24 mouse cellular contexts compared by ENCODE assay signal in genomic region chr2:168160370-168160930, GRCm38 (mm10). TPM values are rescaled to one million over a fixed set of nuclear protein-coding genes. Genes with fewer than 3 reads are reported as not detected.
DNase-seq lines count a peak whose midpoint lies in the region; ATAC-seq and TF ChIP-seq lines count a peak whose summit lies in the region.
"Had no signal": no experiment of that assay in that cellular context is flagged by ENCODE, and none has a peak within 500 bp of the region (broad histone marks: within the 10 kb centered on the region; RNA-seq: fewer than 3 reads in every experiment).

No protein-coding gene starts in this region.

- ATAC-seq in kidney, postnatal 0 days (replicated peaks; ENCODE audit: low FRiP score, low read depth), result no peak
- ATAC-seq in midbrain, embryonic 11.5 days (ENCODE audit: low FRiP score), result no peak
- ATAC-seq in midbrain, postnatal 0 days (ENCODE audit: low FRiP score), result no peak
- no peak for ATAC-seq in limb, embryonic 12.5 days (ENCODE audit: insufficient number of reproducible peaks, insufficient read depth, low FRiP score, low TSS enrichment, low read depth)
- ATAC-seq in midbrain, embryonic 15.5 days (replicated peaks), result no peak
- ATAC-seq: CD4-positive, CD25-positive, alpha-beta regulatory T cell, adult 4 months; hindbrain, embryonic 16.5 days had no signal

- no peaks in the 10 kb centered on the region for H3K36me3 ChIP-seq in kidney, postnatal 0 days (ENCODE audit: insufficient read depth, low read length)
- H3K36me3 ChIP-seq in midbrain, embryonic 11.5 days (ENCODE audit: control insufficient read depth, insufficient read depth, low read length), result no peaks in the 10 kb centered on the region
- H3K36me3 ChIP-seq in midbrain, postnatal 0 days (ENCODE audit: insufficient read depth, low read length), result no peaks in the 10 kb centered on the region
- H3K36me3 ChIP-seq in limb, embryonic 12.5 days, result no peaks in the 10 kb centered on the region
- no peaks in the 10 kb centered on the region for H3K36me3 ChIP-seq in midbrain, embryonic 15.5 days (replicated peaks)
- H3K36me3 ChIP-seq: embryonic facial prominence, embryonic 10.5 days; embryonic facial prominence, embryonic 15.5 days; forebrain, embryonic 12.5 days; G1E; heart, embryonic 10.5 days; heart, embryonic 15.5 days; midbrain, embryonic 10.5 days; neural tube, embryonic 13.5 days had no signal

- H3K27me3 ChIP-seq in kidney, postnatal 0 days (ENCODE audit: insufficient read depth, low read length), result no peaks in the 10 kb centered on the region
- no peaks in the 10 kb centered on the region; the same call in none of the 2 replicates for H3K27me3 ChIP-seq in midbrain, embryonic 11.5 days (ENCODE audit: control insufficient read depth, insufficient read depth, low read length)
- H3K27me3 ChIP-seq in midbrain, postnatal 0 days (ENCODE audit: insufficient read depth, low read length), result no peaks in the 10 kb centered on the region; the same call in 1 of the 2 replicates
- peaks cover 5% of the 10 kb centered on the region; the same call in 1 of the 2 replicates for H3K27me3 ChIP-seq in limb, embryonic 12.5 days
- no peaks in the 10 kb centered on the region for H3K27me3 ChIP-seq in midbrain, embryonic 15.5 days (replicated peaks)
- H3K27me3 ChIP-seq: embryonic facial prominence, embryonic 15.5 days; heart, embryonic 15.5 days; neural tube, embryonic 13.5 days had no signal

- DNase-seq in kidney, postnatal 0 days (ENCODE audit: low spot score), result no peak
- no peak for DNase-seq in kidney, adult 8-10 months
- DNase-seq in midbrain, embryonic 11.5 days (ENCODE audit: low spot score, missing footprints), result peak; percentile 76
- DNase-seq in midbrain, postnatal 0 days (ENCODE audit: low spot score), result no peak
- DNase-seq in right cerebral cortex, postnatal 4 days, result no peak
- DNase-seq: adrenal gland, postnatal 10 days; cerebellum, adult 8-10 months; cerebellum, postnatal 25 days; gastrocnemius, postnatal 14 days; heart, adult 11 months; kidney, adult 9 months; lung, adult 2 months had no signal

- H3K4me2 ChIP-seq in kidney, postnatal 0 days (ENCODE audit: low read length), result no peak overlapping the region
- no peak overlapping the region for H3K4me2 ChIP-seq in midbrain, embryonic 11.5 days
- H3K4me2 ChIP-seq in midbrain, postnatal 0 days (ENCODE audit: low read depth, low read length, poor library complexity, severe bottlenecking), result no peak overlapping the region
- no peak overlapping the region for H3K4me2 ChIP-seq in limb, embryonic 12.5 days
- H3K4me2 ChIP-seq in midbrain, embryonic 15.5 days, result no peak overlapping the region

- H3K9ac ChIP-seq in kidney, postnatal 0 days (ENCODE audit: low read depth, low read length), result no peak overlapping the region
- no peak overlapping the region for H3K9ac ChIP-seq in midbrain, embryonic 11.5 days (ENCODE audit: low read length)
- H3K9ac ChIP-seq in midbrain, postnatal 0 days (replicated peaks; ENCODE audit: low read length, poor library complexity, severe bottlenecking), result no peak overlapping the region
- H3K9ac ChIP-seq in limb, embryonic 12.5 days (replicated peaks), result no peak overlapping the region
- no peak overlapping the region for H3K9ac ChIP-seq in midbrain, embryonic 15.5 days
- H3K9ac ChIP-seq: embryonic facial prominence, embryonic 15.5 days had no signal

- no peaks in the 10 kb centered on the region for H3K9me3 ChIP-seq in kidney, postnatal 0 days (replicated peaks; ENCODE audit: low read length)
- no peaks in the 10 kb centered on the region for H3K9me3 ChIP-seq in midbrain, embryonic 11.5 days (ENCODE audit: control insufficient read depth, low read length)
- no peaks in the 10 kb centered on the region for H3K9me3 ChIP-seq in midbrain, postnatal 0 days (ENCODE audit: low read length)
- H3K9me3 ChIP-seq in limb, embryonic 12.5 days, result no peaks in the 10 kb centered on the region
- H3K9me3 ChIP-seq in midbrain, embryonic 15.5 days, result no peaks in the 10 kb centered on the region
- H3K9me3 ChIP-seq: embryonic facial prominence, embryonic 10.5 days; embryonic facial prominence, embryonic 15.5 days; forebrain, embryonic 12.5 days; G1E; heart, embryonic 10.5 days; heart, embryonic 15.5 days; midbrain, embryonic 10.5 days; neural tube, embryonic 13.5 days had no signal

- no peak overlapping the region for H3K4me3 ChIP-seq in kidney, postnatal 0 days (replicated peaks; ENCODE audit: low read depth, low read length)
- no peak overlapping the region for H3K4me3 ChIP-seq in midbrain, embryonic 11.5 days (ENCODE audit: low read depth, low read length)
- no peak overlapping the region for H3K4me3 ChIP-seq in midbrain, postnatal 0 days (ENCODE audit: low read depth, low read length)
- no peak overlapping the region for H3K4me3 ChIP-seq in limb, embryonic 12.5 days (replicated peaks)
- no peak overlapping the region for H3K4me3 ChIP-seq in midbrain, embryonic 15.5 days
- H3K4me3 ChIP-seq: forebrain, embryonic 12.5 days; neural tube, embryonic 13.5 days had no signal

- 73% methylated on average over 9 of the region's 9 CpGs for WGBS in kidney, postnatal 0 days
- 81% methylated on average over 9 of the region's 9 CpGs for WGBS in midbrain, embryonic 11.5 days
- WGBS in midbrain, postnatal 0 days, result 83% methylated on average over 9 of the region's 9 CpGs
- WGBS in limb, embryonic 12.5 days, result 84% methylated on average over 9 of the region's 9 CpGs
- 82% methylated on average over 9 of the region's 9 CpGs for WGBS in midbrain, embryonic 15.5 days

- peaks cover 17% of the 10 kb centered on the region for H3K4me1 ChIP-seq in kidney, postnatal 0 days (replicated peaks; ENCODE audit: insufficient read depth, low read length)
- H3K4me1 ChIP-seq in midbrain, embryonic 11.5 days (ENCODE audit: control insufficient read depth, insufficient read depth, low read length), result peaks cover 16% of the 10 kb centered on the region; the same call in 1 of the 2 replicates
- H3K4me1 ChIP-seq in midbrain, postnatal 0 days (ENCODE audit: insufficient read depth, low read length), result no peaks in the 10 kb centered on the region
- peaks cover 41% of the 10 kb centered on the region for H3K4me1 ChIP-seq in limb, embryonic 12.5 days (replicated peaks)
- H3K4me1 ChIP-seq in midbrain, embryonic 15.5 days, result peaks cover 16% of the 10 kb centered on the region

- H3K27ac ChIP-seq in kidney, postnatal 0 days, result peak overlapping the region; percentile 87
- no peak overlapping the region for H3K27ac ChIP-seq in midbrain, embryonic 11.5 days (ENCODE audit: low read depth, low read length)
- H3K27ac ChIP-seq in midbrain, postnatal 0 days (ENCODE audit: low read depth, low read length), result no peak overlapping the region
- 0 out of 2 replicates have a peak overlapping the region, but pooled peaks have one; percentile 94 for H3K27ac ChIP-seq in limb, embryonic 12.5 days
- H3K27ac ChIP-seq in midbrain, embryonic 15.5 days, result no peak overlapping the region
- H3K27ac ChIP-seq: embryonic facial prominence, embryonic 15.5 days; neural tube, embryonic 13.5 days had no signal

- TF ChIP-seq CTCF in kidney, postnatal 0 days (IDR thresholded peaks at IDR 0.05; ENCODE audit: low read depth), result no peak
- no peak for TF ChIP-seq CTCF in midbrain, postnatal 0 days (IDR thresholded peaks at IDR 0.05)

RNA-seq across cellular contexts. Expression of gene Adnp, which starts 46.5 kb away (rescaled TPM):
- 6.0 and 13.1 TPM in 2 replicates for polyA plus RNA-seq in kidney, postnatal 0 days (2015; fragmentation: Nextera tagmentation; extraction: Ambion mirVana)
- 6.0 and 9.7 TPM in 2 replicates for polyA plus RNA-seq in midbrain, embryonic 11.5 days (2014; fragmentation: Nextera tagmentation; extraction: Ambion mirVana)
- total RNA-seq in midbrain, postnatal 0 days (2014; rRNA removed), result 24.9 and 56.5 TPM in 2 replicates
- 10.3 and 15.4 TPM in 2 replicates for polyA plus RNA-seq in midbrain, postnatal 0 days (2015; fragmentation: Nextera tagmentation; extraction: Ambion mirVana)
- polyA plus RNA-seq in limb, embryonic 12.5 days (2016; fragmentation: Nextera tagmentation; extraction: Ambion mirVana), result 6.1 and 26.0 TPM in 2 replicates
- 13.9 and 15.9 TPM in 2 replicates for polyA plus RNA-seq in midbrain, embryonic 15.5 days (2015; fragmentation: Nextera tagmentation; extraction: Ambion mirVana)

Comparison
In these comparisons a context has a peak if more than half of its experiments do, and no peak if none do; other contexts are left out.
1. H3K27ac ChIP-seq: peak in kidney, postnatal 0 days (single experiment) and limb, embryonic 12.5 days (single experiment); none in midbrain, embryonic 11.5 days (single experiment), midbrain, postnatal 0 days (single experiment) and midbrain, embryonic 15.5 days (single experiment).